Mouse (Mus musculus) bone marrow, adult 2 months (tissue): ENCODE measurements around the gene Chrnb4.

Experiments
- CTCF ChIP-seq: fragments of 200-500 bp; IDR thresholded peaks from 2 replicates; pipeline ENCODE4 v1.5.1; 2011; ENCODE audit warnings: low read length, control low read depth; ENCODE audit not compliant: control insufficient read depth, insufficient read depth
- POLR2A ChIP-seq: fragments of 200-500 bp; IDR thresholded peaks from 2 replicates; pipeline ENCODE4 v1.6.1; 2011; ENCODE audit warnings: low read depth, mild to moderate bottlenecking, control low read depth, low read length, borderline replicate concordance; ENCODE audit not compliant: control insufficient read depth

DNA sequence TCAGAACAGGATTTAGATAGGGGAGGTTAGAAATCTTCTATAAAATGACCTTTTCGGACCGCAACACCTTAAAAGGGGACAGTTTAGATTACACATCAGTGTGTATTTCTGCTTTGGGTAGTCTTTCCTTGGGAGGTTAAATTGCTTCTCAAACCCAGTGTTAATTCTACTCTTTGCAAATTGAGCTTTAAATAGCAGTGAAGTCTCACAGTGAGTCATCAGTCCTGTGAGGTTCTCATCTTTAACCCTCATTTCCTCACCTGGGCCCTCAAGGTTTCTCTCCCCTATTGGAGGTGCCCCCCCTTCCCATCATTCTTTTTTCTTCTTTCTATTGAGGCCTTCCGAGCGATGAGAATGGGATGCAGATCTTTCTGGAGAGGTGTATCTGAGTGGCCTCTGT, 48.3 kb upstream of the Chrnb4 start:
- TF ChIP-seq CTCF (no peak), POLR2A (no peak)
